Mouse (Mus musculus) cerebellum, postnatal 25 days (tissue): ENCODE data around the gene Pde6b.
A peak's percentile ranks its signal among the peaks of the same experiment; 100 is the strongest.

Experiments
- DNase-seq, 2 experiments: peaks; one replicate each; pipeline ENCODE4 v3.0.0; 2021; ENCODE audit warnings: mixed read lengths in 2 of 2

Gene Pde6b

DNA sequence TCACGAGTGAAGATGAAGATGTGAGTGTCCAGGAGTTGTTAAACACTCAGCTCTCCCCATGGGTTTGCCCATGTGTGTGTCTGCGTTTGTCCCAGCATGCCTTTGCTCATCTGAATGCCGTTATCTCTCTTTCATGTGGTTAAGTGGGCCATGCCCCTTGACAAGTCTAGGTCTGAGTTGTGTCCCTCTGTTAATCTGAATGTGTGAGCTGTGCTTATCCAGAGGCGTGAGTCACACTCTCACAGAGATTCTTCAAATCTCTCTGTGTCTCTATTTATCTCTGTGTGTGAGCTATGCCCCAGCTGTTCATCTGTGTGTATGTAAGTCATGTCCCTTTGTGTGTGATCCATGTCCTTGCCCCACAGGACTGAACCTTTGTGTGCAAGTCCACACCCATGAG lies 15.3 kb downstream of the Pde6b start:
- DNase-seq = no peak

DNA sequence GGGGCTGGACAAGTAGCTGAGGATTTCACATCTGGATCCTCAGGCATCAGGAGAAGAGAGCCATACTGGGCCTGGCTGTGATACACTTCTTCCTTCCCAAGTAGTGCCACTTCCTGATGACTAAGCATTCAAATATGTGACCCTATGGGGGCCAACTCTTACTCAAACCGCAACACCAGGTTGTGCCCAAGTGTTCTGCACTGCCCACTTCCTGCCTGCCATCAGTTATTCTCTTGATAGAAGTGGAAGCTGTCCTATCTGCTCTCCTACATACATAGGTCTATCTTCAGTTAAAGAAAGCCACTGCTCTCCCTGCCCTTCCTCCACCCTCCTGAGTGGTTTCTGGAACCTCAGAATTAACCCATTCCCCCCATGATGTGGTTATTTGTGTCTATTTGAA lies 17.3 kb downstream of the Pde6b start:
- no peak for DNase-seq

- no peak for DNase-seq
Observed at GRCm38 (mm10) chr5:108406977-108407376, 18.8 kb downstream of the Pde6b start.

DNA sequence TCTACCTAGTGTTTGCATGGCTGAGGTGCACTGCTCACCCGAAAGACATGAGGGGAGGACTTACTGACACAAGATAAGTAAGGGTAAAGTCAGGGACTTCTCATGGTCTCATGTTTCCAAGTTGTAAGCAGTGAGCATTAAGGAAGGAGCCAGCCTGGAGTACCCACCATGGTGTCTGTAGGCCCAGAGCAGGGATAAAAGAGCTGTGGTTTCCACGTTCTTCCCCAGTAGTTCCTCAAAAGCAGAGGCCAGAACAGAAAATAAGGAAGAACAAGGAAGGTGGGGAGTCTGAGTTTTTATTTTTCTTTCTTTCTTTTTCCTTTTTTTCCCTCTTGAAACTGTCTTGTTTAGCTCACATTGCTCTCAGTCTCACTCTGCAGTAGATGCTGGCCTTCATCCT lies 26.5 kb downstream of the Pde6b start:
- no peak for DNase-seq

DNA sequence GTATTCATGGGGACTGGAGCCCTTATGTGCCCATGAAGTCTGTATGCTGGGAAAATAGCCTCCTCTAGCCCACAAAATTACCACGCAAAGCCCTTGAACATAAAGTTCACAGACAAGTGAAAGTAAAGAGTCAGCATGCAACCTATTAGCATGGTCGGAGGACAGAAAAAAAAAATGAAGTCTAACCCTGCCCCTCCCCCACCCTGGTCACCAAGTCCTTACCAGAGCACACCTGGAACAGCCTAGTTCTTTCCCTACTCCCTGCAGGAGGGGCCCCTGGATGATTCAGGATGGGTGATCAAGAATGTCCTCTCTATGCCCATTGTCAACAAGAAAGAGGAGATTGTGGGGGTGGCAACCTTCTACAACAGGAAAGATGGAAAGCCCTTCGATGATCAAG lies 34.5 kb downstream of the Pde6b start:
- no peak for DNase-seq

DNA sequence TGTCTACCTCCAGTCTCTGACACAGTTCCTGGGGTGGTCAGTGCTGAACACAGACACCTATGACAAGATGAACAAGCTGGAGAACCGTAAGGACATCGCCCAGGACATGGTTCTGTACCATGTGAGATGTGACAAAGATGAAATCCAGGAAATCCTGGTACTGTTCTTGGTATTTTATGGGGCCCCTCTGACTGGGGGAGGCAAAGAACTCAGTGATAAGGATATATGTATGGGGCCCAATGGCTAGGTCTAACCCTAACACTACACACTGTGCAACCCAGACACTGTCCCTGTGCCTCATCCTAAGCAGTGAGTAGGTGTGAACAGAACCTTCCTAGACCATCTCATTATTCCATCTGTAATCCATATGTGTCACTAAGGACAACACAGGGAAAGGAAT lies 35.2 kb downstream of the Pde6b start:
- DNase-seq = no peak

- DNase-seq = peak; percentile 71 to 79
Observed at GRCm38 (mm10) chr5:108427186-108427585, 39.0 kb downstream of the Pde6b start.

GRCm38 (mm10) chr5:108431196-108431595 lies 43.0 kb downstream of the Pde6b start:
- DNase-seq = no peak

DNA sequence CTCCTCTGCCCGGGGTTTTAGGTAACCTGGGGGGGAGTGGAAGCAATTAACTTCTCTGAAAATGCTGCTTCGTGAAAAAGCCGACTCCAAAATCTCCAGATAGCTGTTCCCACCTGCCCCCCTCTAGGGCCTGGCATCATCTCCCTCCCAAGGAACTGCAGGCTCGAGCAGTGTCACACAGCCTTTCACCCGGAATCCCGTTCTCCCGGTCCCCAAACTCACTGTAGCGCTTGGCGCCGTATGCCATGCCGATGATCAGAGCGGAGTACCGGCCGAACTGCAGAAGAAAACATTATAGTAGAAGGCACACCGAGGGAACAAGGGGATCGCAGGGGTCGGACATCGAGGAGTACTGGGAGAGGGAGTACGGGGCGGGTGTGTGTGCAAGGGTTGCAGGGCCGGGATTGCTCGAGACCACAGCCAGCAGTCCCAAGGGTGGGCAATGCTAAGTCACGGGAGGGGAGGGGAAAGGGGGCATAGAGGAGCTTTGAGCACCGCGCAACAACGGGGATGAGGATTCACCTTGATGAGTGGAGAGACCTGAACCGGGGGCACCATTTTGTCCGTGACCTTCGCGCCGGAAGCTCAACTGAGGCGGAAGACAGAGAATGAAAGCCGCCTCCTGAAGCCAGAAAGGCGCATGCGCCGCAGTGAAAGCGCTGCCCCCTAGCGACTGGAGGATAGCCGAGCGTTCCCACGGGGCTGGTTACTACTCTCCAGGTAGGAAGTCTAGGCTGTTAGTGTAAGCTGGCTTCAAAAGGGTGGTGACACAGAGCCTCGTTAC lies 45.8 kb downstream of the Pde6b start, which contains the start of gene Atp5k:
TSS of gene Atp5k (minus strand) at position 645 of the 784 bp plus-strand sequence.
- peak; percentile 96 to 97 for DNase-seq

GRCm38 (mm10) chr5:108436101-108436500 lies 47.9 kb downstream of the Pde6b start:
- DNase-seq = no peak

GRCm38 (mm10) chr5:108446973-108447372 lies 58.8 kb downstream of the Pde6b start:
- DNase-seq = no peak

DNA sequence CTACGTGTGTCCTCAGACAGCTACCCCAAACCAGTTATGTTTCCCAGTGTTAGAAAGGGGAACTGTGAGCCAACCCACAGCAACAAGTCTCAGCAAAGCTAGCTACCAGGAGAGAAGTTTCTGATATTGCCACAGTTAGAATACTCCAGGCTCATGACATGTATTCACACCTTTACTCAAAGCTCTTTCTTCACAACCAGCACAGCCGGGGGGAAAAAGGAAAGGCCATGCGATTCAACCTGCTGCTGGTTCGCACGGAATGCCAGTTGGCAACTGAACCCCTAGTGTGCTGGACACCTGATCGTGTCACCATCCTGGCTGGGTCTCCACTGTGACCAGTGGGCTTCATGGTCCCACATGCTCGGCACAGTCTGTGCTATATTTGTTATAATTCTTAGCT lies 59.7 kb downstream of the Pde6b start:
- no peak for DNase-seq

DNA sequence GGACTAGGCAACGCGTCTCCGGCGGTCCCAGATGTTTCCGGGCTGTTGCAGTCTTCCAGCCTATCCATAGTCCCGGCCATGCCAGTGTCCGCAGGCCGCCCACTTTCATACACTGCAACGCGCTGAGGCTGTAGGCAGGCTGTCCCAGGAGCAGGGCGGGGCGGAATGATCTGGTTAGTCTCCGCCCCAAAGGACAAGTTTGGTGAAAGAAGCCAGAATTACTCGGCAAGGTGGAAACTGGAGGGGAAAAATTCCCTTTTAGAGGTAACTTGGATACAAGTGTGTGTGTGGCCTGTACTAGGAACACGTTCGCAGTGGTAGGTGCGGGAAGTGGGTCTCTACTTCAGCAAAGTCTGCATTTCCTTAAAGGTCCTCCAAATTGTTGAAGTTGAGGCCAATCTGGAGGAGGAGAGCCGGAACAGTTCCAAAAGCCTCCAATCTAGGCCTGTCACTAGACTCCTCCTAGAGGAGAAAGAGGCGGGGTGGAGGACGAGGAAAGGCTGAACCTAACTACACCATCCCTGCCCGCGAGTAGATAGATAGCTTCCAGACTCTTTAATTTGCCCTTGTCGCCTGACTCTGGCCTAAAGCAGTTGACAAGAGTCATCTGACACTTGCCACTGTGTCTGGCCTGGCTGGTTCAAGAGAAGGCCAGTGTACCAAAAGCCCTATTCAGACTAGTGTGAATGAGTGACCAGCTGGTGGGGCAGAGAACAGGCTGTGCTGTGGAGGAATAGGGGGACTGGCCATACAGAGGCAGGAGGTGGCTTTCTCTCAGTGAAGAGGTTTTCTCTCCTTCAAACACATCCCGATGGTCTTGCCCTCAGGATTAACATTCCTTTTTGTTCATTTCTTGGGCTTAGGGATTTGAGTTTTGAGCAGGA lies 60.8 kb downstream of the Pde6b start, which contains the start of gene Mfsd7a:
TSS of gene Mfsd7a (minus strand) at position 107 of the 884 bp plus-strand sequence.
- DNase-seq = no peak

GRCm38 (mm10) chr5:108450837-108451540 lies 62.8 kb downstream of the Pde6b start:
- DNase-seq = no peak

- DNase-seq = no peak
Observed at GRCm38 (mm10) chr5:108451611-108452010, 63.4 kb downstream of the Pde6b start.

- no peak for DNase-seq
Observed at GRCm38 (mm10) chr5:108452422-108452821, 64.2 kb downstream of the Pde6b start.

- no peak for DNase-seq
Observed at GRCm38 (mm10) chr5:108454094-108454493, 65.9 kb downstream of the Pde6b start.

DNA sequence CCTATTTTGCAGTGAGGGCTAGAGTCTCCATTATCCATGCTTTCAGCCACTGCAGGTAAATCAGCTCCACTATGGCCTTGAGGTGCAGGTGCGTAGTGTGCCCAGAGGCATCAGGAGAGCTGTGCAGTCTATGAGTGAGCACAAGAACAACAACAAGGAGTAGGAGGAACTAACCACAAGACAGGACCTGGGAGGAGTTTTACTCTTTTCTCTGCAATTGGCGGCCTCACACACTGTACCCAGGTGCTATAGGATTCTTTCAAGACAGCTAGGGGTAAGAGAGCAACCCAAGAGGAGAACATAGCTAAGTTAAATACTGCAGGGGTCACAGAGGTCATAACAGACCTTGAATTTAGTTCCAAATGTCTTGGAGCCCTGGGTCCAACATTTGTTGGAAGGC lies 70.5 kb downstream of the Pde6b start:
- DNase-seq = no peak

GRCm38 (mm10) chr5:108460461-108460860 lies 72.3 kb downstream of the Pde6b start:
- no peak for DNase-seq

DNA sequence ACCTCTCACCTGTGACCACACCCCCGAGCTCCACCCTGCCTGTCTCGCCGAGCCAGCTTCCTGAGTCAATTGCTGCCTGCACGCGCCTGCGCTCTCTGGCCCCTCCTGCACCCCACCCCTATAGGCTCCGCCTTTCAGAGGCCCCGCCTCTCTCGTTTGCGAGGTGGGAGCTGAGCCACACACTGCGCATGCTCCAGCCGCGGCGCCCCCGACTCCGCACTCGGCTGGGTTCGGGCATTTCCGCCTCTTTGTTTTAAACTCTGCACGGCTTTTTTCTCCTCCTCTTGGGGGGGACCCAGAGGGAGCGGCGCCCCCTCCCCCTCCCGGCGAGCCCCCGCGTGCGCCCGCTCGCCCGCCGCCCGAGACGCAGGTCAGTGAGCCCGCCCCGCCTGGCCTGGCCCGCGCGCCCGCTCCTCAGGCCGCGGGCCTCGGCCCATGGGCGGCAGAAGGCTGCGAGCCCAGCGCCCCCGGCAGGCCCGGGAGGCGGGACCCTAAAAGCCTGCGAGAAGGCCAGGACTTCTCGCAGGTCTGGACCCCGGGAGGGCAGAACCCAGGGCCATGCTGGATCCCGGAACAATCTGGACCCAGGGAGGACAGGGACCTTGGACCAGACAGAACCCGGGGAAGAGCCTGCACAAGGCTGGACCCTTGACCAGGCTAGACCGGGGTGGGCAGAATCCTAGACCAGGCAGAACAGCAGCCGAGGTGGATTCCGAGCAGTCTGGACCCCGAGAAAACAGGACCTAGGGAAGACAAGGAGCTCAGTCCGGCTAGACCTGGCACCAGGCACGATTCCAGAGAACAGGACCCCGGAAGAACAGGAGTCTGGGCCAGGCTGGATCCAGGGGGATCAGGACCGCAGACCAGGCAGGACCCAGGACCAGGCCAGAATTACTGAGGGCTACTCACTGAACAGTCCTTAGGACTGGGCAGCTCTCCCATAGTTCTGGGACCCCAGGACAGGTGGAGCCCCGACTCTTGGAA lies 73.2 kb downstream of the Pde6b start, which contains the start of gene Pcgf3:
TSS of gene Pcgf3 (plus strand) at position 151 of the 984 bp plus-strand sequence.
- peak; percentile 97 to 98 for DNase-seq

DNA sequence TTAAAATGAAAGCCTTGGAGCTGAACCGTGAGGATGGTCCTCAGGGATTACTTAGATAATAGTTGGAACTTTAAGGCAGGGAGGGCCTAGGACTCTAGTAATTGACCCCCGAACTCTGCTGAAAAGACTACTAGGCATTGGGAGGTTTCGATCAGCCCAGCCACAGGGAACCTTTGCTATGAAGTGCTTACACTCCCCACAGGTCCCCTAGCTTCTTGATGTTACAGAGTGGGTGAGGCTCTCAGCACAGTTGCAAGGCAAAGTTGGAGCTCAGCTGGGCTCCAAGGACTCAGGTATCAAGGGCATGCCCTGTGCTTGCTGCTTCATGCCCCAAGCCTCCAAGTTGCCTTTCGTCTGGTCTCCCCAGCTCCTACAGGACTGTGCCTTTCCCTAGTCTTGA lies 74.3 kb downstream of the Pde6b start:
- DNase-seq = no peak
